Mouse (Mus musculus) C2C12 (cell line): ENCODE measurements around the gene Tmem62.

Experiments used
- CEBPB ChIP-seq: IDR thresholded peaks from one replicate; pipeline ENCODE4 v1.6.1; 2011; ENCODE audit warnings: low read depth, mild to moderate bottlenecking, control low read depth, moderate library complexity
- CTCF ChIP-seq: IDR thresholded peaks from one replicate; pipeline ENCODE4 v1.5.1; 2011; ENCODE audit not compliant: control insufficient read depth, insufficient read depth, insufficient read length
- FOSL1 ChIP-seq: IDR thresholded peaks from one replicate; pipeline ENCODE4 v1.8.0; 2011; ENCODE audit warnings: mild to moderate bottlenecking, low read length; ENCODE audit not compliant: poor library complexity, insufficient read depth, severe bottlenecking
- MAX ChIP-seq: IDR thresholded peaks from one replicate; pipeline ENCODE4 v1.6.1; 2011; ENCODE audit warnings: mild to moderate bottlenecking, control low read depth
- MYOD1 ChIP-seq: IDR thresholded peaks from one replicate; pipeline ENCODE4 v1.6.1; 2011; ENCODE audit warnings: low read depth; ENCODE audit not compliant: control insufficient read depth, insufficient read length
- MYOG ChIP-seq: IDR thresholded peaks from one replicate; pipeline ENCODE4 v1.6.1; 2011; ENCODE audit not compliant: control insufficient read depth, insufficient read length; ENCODE audit errors: extremely low read depth
- USF1 ChIP-seq: IDR thresholded peaks from one replicate; pipeline ENCODE4 v1.6.1; 2011; ENCODE audit warnings: low read depth, mild to moderate bottlenecking, control low read depth, moderate library complexity

DNA sequence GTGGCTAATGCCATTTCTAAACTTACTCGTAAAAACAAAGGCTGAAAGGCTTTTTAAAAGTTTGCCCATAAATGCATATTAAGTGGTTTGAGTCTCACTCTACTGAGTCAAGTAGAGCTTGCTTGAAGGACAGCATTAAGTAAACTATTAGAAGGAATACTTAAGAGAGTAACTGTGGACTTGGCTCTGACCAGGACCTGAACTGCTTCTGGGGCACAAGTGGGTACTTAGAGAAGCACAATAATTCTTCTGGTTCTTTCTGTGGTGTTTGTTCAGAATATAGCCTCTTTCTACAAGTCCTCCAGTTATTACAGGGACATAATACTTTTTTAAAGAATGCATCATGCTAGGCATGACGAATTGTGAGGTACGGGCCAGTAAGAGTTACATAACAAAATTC, 11.3 kb upstream of the Tmem62 start:
- TF ChIP-seq CTCF (no peak), CEBPB (no peak), MAX (no peak), MYOD1 (no peak), USF1 (no peak), FOSL1 (no peak), MYOG (no peak)
